Mouse (Mus musculus): ENCODE measurements around the gene Prkrip1.

GRCm38 (mm10) chr5:136163807-136164474, 34.8 kb downstream of the Prkrip1 start:
- TF ChIP-seq CTCF (conservative IDR thresholded peaks at IDR 0.05 in 1 of 2, IDR thresholded peaks at IDR 0.05 in 1 of 2; ENCODE audit: low read depth in 2 of 2, low read length in 2 of 2) (no peak), MAFK (IDR thresholded peaks at IDR 0.05; ENCODE audit: insufficient replicate concordance, low read length) (no peak)

All from CH12.LX (cell line).